Mouse (Mus musculus) brain, embryonic 14.5 days (tissue): ENCODE data around the gene Cnr2.

Experiments
- CTCF ChIP-seq: fragments of 200-500 bp; IDR thresholded peaks from 2 replicates; pipeline ENCODE4 v1.5.1; 2012; ENCODE audit warnings: inconsistent platforms, mild to moderate bottlenecking, moderate library complexity, borderline replicate concordance; ENCODE audit not compliant: insufficient read depth, insufficient read length; ENCODE audit errors: extremely low read depth
- POLR2A ChIP-seq: fragments of 200-500 bp; IDR thresholded peaks from 2 replicates; pipeline ENCODE4 v1.6.1; 2012; ENCODE audit warnings: mild to moderate bottlenecking, inconsistent platforms, borderline replicate concordance; ENCODE audit not compliant: poor library complexity, insufficient read depth, insufficient read length, severe bottlenecking; ENCODE audit errors: extremely low read depth

DNA sequence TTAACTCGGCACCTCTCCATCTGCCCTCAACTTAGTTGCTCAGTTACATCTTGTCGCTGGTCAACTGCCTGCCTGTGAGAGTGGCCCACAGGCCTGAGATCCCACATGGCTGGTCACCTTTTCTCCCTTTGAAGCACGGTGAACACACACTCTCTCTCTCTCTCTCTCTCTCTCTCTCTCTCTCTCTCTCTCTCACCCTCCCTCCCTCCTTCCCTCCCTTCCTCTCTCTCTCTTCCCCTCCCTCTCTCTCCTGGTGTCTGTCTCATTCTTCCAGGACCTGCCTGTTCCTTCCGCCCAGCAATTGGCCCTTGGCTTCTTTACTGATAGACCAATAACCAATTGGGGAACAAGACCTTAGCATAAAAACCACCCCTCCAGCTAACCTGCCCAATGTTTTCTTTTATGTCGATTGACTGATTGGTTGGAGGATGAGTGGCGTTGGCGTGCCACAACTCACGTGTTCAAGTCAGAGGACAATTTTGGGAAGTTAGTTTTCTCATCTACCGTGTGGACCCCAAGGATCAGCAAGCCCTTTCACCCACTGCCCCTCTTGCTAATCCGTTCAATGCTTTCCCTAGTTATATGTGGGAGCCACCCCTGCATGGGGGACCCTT lies 31.1 kb downstream of the Cnr2 start:
- TF ChIP-seq CTCF (no peak), POLR2A (no peak)
